Mouse (Mus musculus) liver, adult 2 months (tissue): ENCODE results near the gene Ankrd23. TPM values are rescaled to one million over a fixed set of nuclear protein-coding genes. Genes with fewer than 3 reads are reported as not detected.

Experiments
- DNase-seq: peaks from one replicate; pipeline ENCODE4 v3.0.0-alpha.2; 2011; ENCODE audit warnings: low read depth, low spot score; ENCODE audit errors: extremely low read depth
- H3K27ac ChIP-seq: fragments of 200-500 bp; replicated peaks from 2 replicates; pipeline ENCODE4 v1.5.1; 2012; ENCODE audit warnings: low read depth, mild to moderate bottlenecking, control low read depth, inconsistent platforms, low read length; ENCODE audit not compliant: insufficient read depth
- H3K27me3 ChIP-seq: fragments of 200-500 bp; 2 replicates; pipeline ENCODE4 v1.6.1; 2012; ENCODE audit warnings: mild to moderate bottlenecking, moderate library complexity, low read length, inconsistent platforms; ENCODE audit not compliant: control insufficient read depth, insufficient read depth
- H3K36me3 ChIP-seq: fragments of 200-500 bp; 2 replicates; pipeline ENCODE4 v1.6.1; 2012; ENCODE audit warnings: low read length, inconsistent platforms; ENCODE audit not compliant: control insufficient read depth, insufficient read depth
- H3K4me1 ChIP-seq: fragments of 200-500 bp; 2 replicates; pipeline ENCODE4 v1.6.1; 2011; ENCODE audit warnings: low read length; ENCODE audit not compliant: control insufficient read depth, insufficient read depth
- H3K4me3 ChIP-seq: fragments of 200-500 bp; 2 replicates; pipeline ENCODE4 v1.5.1; 2011; ENCODE audit warnings: low read depth, mild to moderate bottlenecking, control low read depth, low read length, moderate library complexity; ENCODE audit not compliant: insufficient read depth
- H3K79me2 ChIP-seq: fragments of 200-500 bp; 2 replicates; pipeline ENCODE4 v1.6.1; 2012; ENCODE audit warnings: inconsistent platforms, mild to moderate bottlenecking, low read length, moderate library complexity; ENCODE audit not compliant: control insufficient read depth, insufficient read depth
- H3K9ac ChIP-seq: fragments of 200-500 bp; 2 replicates; pipeline ENCODE4 v1.6.1; 2012; ENCODE audit warnings: low read depth, mild to moderate bottlenecking, control low read depth, inconsistent platforms, low read length
- CTCF ChIP-seq: fragments of 200-500 bp; IDR thresholded peaks from 2 replicates; pipeline ENCODE4 v1.5.1; 2011; ENCODE audit warnings: low read depth, low read length, control low read depth
- POLR2A ChIP-seq: fragments of 200-500 bp; IDR thresholded peaks from 2 replicates; pipeline ENCODE4 v1.6.1; 2011; ENCODE audit warnings: low read length, control low read depth; ENCODE audit not compliant: insufficient read depth; ENCODE audit errors: extremely low read depth
- WGBS: fragments of 180-500 bp; shearing (Covaris S2); methylation state at CpG from one replicate; pipeline ENCODE4 v1.1.7; 2018; 5-methylcytosine and 5-hydroxymethylcytosine counted together
- polyA plus RNA-seq: library from polyadenylated mRNA; depleted of rRNA; stranded (reverse); fragments of >200 nt; gene quantifications from 2 replicates; pipeline ENCODE4 v1.2.3, GENCODE M21; 2012
- total RNA-seq: library from RNA; depleted of rRNA; stranded (reverse); fragments of >200 nt; gene quantifications from 2 replicates; pipeline ENCODE4 v1.2.3, GENCODE M21; 2014

Ankrd23 gene
- total and polyA plus RNA-seq, 2 experiments: 1.8 to 5.1 TPM

- Histone ChIP-seq H3K27me3 (no peaks in the 10 kb centered on the region), H3K4me1 (peaks cover 3% of the 10 kb centered on the region; the same call in 1 of the 2 replicates), H3K4me3 (no peak overlapping the region), H3K9ac (no peak overlapping the region), H3K79me2 (no peaks in the 10 kb centered on the region), H3K36me3 (no peaks in the 10 kb centered on the region), H3K27ac (0 out of 2 replicates have a peak overlapping the region, but pooled peaks have one; percentile 16)
- TF ChIP-seq POLR2A (no peak), CTCF (no peak)
- 57% methylated on average over 6 of the region's 6 CpGs for WGBS
- no peak for DNase-seq
Observed at GRCm38 (mm10) chr1:36560903-36561302, 24.2 kb upstream of the Ankrd23 start.

DNA sequence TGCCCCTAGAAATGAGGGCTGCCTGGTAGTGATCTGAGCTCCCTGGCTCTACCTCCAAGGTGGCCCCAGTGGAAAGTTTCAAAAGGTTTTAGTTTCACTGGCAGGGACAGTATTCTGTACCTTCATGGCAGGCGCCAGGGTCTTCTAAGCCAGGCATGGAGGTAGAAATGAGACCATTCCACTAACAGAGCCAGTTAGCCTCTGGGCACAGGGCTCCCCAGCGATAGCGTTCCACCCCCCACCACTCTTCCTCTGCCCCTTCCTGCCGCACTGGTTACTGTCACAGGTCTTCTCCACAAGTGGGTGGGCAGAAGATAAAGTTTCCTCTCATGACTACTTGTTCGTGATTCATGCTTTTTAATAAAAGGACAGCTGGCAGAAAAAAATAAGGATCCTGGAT lies 23.2 kb upstream of the Ankrd23 start:
- Histone ChIP-seq H3K27ac (no peak overlapping the region), H3K27me3 (no peaks in the 10 kb centered on the region), H3K79me2 (no peaks in the 10 kb centered on the region), H3K9ac (no peak overlapping the region), H3K4me3 (no peak overlapping the region), H3K4me1 (peaks cover 7% of the 10 kb centered on the region; the same call in 1 of the 2 replicates), H3K36me3 (no peaks in the 10 kb centered on the region)
- DNase-seq: no peak
- TF ChIP-seq CTCF: no peak
- no peak for TF ChIP-seq POLR2A
- WGBS: 83% methylated on average over 5 of the region's 5 CpGs

GRCm38 (mm10) chr1:36559256-36559655 lies 22.6 kb upstream of the Ankrd23 start:
- no peak overlapping the region for H3K9ac ChIP-seq
- H3K36me3 ChIP-seq: no peaks in the 10 kb centered on the region
- WGBS: 46% methylated on average over 4 of the region's 4 CpGs
- no peaks in the 10 kb centered on the region for H3K27me3 ChIP-seq
- no peak for DNase-seq
- H3K27ac ChIP-seq: no peak overlapping the region
- H3K4me3 ChIP-seq: no peak overlapping the region
- TF ChIP-seq CTCF (no peak), POLR2A (no peak)
- peaks cover 8% of the 10 kb centered on the region; the same call in 1 of the 2 replicates for H3K4me1 ChIP-seq
- no peaks in the 10 kb centered on the region for H3K79me2 ChIP-seq

DNA sequence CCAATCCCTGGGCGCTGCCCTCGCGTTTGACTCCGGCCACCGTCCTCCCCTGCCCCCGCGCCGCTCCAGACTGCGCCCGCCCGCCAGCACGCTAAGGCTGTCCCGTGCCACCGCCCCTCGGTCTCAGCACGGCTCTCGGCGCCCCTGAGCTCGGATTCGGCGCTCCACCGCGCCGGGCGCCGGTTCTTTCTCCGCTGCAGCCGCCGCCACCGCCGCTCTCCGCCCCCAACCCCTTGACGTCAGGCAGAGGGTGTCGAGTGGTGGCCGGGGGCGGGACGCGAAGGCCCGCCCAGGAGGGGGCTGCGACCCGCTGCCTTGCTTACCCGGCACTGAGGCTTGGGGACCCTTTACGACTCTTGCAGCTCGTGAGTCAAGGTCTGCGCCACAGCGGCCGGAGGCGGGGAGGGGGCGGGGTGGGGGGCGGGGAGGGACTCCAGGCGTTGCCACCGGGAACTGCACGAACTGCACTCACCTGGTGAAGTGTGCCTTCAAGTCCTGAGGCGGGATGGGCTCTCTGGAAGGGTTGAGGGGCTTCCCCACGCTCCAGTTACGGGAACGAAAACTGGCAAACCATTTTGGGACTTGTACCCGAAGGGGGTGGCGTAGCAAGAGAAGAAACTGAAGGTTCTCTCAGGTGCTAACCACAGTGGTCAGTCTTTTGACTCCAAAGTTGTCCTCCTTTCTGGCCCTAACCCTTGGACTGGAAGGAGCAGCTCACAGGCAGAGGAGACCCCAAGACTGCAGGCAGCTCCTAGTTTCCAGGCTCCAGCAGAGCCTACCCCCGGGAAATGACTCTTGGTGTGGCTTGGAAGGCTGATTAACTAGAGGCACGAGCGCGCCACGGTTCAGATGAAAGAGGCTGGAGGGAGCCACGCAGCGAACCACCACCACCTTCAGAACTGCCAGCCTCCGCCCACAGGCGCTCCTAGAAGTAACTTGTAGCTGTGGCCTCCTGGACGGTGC lies 21.6 kb upstream of the Ankrd23 start, which contains the start of gene Sema4c:
Gene Sema4c (minus strand): TSS at position 319 of the 963 bp plus-strand sequence.
- Histone ChIP-seq H3K4me3 (peak within 1 kb of the TSS; percentile 74), H3K27me3 (no peaks in the 10 kb centered on the region), H3K27ac (peak within 1 kb of the TSS; percentile 72), H3K36me3 (no peaks in the 10 kb centered on the region), H3K79me2 (no peaks in the 10 kb centered on the region), H3K4me1 (peaks cover 5% of the 10 kb centered on the region; the same call in 1 of the 2 replicates), H3K9ac (peak within 1 kb of the TSS; percentile 99)
- TF ChIP-seq POLR2A (peak; percentile 38; the same call in 1 of the 2 replicates), CTCF (no peak; the same call in 1 of the 2 replicates)
- DNase-seq: no peak
- 6% methylated on average over 69 of the region's 69 CpGs for WGBS

DNA sequence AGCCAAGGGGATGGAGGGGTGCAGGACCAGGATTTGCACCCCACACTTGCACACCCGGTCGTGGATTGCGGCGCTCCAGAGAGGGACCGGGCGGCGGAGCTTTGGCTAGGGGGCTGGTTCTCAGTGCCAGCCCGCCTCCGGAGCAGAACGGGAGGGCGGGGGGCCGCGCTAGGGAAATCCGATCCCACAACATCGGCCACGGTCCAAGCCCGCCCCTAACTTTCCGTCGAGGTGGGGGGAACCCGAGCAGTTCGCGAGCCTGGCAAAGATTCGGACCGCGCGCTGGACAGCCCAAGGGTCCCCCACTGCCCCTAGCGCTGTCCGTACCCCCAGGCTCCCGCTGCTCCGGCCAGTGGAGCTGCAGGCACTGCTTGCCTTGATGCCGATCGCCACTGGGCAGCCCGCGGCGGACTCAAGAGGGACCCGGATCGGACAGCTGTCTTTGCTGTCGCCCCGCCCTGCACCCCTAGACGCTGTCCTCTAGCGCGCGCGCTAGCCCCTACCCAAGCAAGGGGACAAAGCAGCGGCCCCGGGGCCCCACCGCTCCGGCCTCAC lies 20.9 kb upstream of the Ankrd23 start:
- no peaks in the 10 kb centered on the region for H3K36me3 ChIP-seq
- H3K27me3 ChIP-seq: no peaks in the 10 kb centered on the region
- 1% methylated on average over 48 of the region's 48 CpGs for WGBS
- peak overlapping the region; percentile 72 for H3K27ac ChIP-seq
- peak overlapping the region; percentile 74 for H3K4me3 ChIP-seq
- DNase-seq: no peak
- no peaks in the 10 kb centered on the region for H3K79me2 ChIP-seq
- H3K4me1 ChIP-seq: peaks cover 5% of the 10 kb centered on the region; the same call in 1 of the 2 replicates
- peak overlapping the region; percentile 99 for H3K9ac ChIP-seq
- TF ChIP-seq CTCF (no peak), POLR2A (0 out of 2 replicates have a peak, but pooled peaks have one; percentile 18)
